Mouse (Mus musculus): ENCODE data around the gene St6galnac3. TPM values are rescaled to one million over a fixed set of nuclear protein-coding genes. Genes with fewer than 3 reads are reported as not detected.

St6galnac3 gene
- polyA plus RNA-seq, 1 experiment from 2014 or later, result 55.0 TPM

- H3K36me3 ChIP-seq (replicated peaks; ENCODE audit: control insufficient read depth, insufficient read depth, low read depth, low read length), result no peaks in the 10 kb centered on the region
- 94% methylated on average over 6 of the region's 6 CpGs for WGBS
These were observed 244.0 kb downstream of the St6galnac3 start for GRCm38 (mm10) chr3:153481012-153481411.

DNA sequence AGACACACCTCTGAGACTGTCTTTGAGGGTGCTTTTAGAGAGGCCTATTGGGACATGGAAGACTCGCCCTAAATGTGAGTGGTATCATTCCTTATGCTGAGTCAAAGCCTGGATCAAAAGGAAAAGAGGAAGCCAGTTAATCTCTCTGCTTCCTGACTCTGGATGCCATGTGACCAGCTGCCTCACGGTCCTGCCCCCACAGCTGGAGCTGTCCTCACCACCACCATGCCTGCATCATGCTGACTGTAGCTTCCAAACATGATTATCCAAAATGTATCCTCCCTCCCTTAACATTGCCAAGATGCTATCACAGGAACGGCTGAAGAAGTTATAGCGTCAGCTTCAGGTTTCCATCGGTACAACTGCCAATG, 244.4 kb downstream of the St6galnac3 start:
- Histone ChIP-seq H3K27me3 (ENCODE audit: control insufficient read depth, insufficient read depth, low read length) (no peaks in the 10 kb centered on the region), H3K27ac (replicated peaks; ENCODE audit: low read depth, low read length) (no peak overlapping the region), H3K4me2 (ENCODE audit: low read depth, low read length) (no peak overlapping the region), H3K4me1 (ENCODE audit: control insufficient read depth, insufficient read depth, low read length) (no peaks in the 10 kb centered on the region), H3K4me3 (ENCODE audit: low read depth, low read length) (no peak overlapping the region), H3K9ac (replicated peaks; ENCODE audit: low read length) (no peak overlapping the region), H3K9me3 (replicated peaks; ENCODE audit: control insufficient read depth, low read length) (no peaks in the 10 kb centered on the region), H3K36me3 (replicated peaks; ENCODE audit: control insufficient read depth, insufficient read depth, low read depth, low read length) (no peaks in the 10 kb centered on the region)
- WGBS, result 77% methylated on average over 5 of the region's 5 CpGs
- ATAC-seq (replicated peaks; ENCODE audit: insufficient number of reproducible peaks, low FRiP score, low TSS enrichment, low read depth) (no peak), DNase-seq (ENCODE audit: low spot score) (no peak)

More at GRCm38 (mm10) chr3:153481012-153481411, 244.0 kb downstream of the St6galnac3 start:
- Histone ChIP-seq H3K27me3 (ENCODE audit: control insufficient read depth, insufficient read depth, low read length) (no peaks in the 10 kb centered on the region), H3K9me3 (replicated peaks; ENCODE audit: control insufficient read depth, low read length) (no peaks in the 10 kb centered on the region), H3K4me2 (ENCODE audit: low read depth, low read length) (no peak overlapping the region), H3K9ac (replicated peaks; ENCODE audit: low read length) (no peak overlapping the region), H3K27ac (replicated peaks; ENCODE audit: low read depth, low read length) (no peak overlapping the region), H3K4me3 (ENCODE audit: low read depth, low read length) (no peak overlapping the region), H3K4me1 (ENCODE audit: control insufficient read depth, insufficient read depth, low read length) (no peaks in the 10 kb centered on the region)
- ATAC-seq (replicated peaks; ENCODE audit: insufficient number of reproducible peaks, low FRiP score, low TSS enrichment, low read depth) (no peak), DNase-seq (ENCODE audit: low spot score) (no peak)

GRCm38 (mm10) chr3:153480005-153480635, 244.9 kb downstream of the St6galnac3 start:
- Histone ChIP-seq H3K36me3 (replicated peaks; ENCODE audit: control insufficient read depth, insufficient read depth, low read depth, low read length) (no peaks in the 10 kb centered on the region), H3K27me3 (ENCODE audit: control insufficient read depth, insufficient read depth, low read length) (no peaks in the 10 kb centered on the region), H3K4me3 (ENCODE audit: low read depth, low read length) (no peak overlapping the region), H3K9ac (replicated peaks; ENCODE audit: low read length) (no peak overlapping the region), H3K4me2 (ENCODE audit: low read depth, low read length) (no peak overlapping the region), H3K27ac (replicated peaks; ENCODE audit: low read depth, low read length) (no peak overlapping the region), H3K4me1 (ENCODE audit: control insufficient read depth, insufficient read depth, low read length) (no peaks in the 10 kb centered on the region), H3K9me3 (replicated peaks; ENCODE audit: control insufficient read depth, low read length) (no peaks in the 10 kb centered on the region)
- WGBS, result 90% methylated on average over 3 of the region's 3 CpGs
- DNase-seq (ENCODE audit: low spot score), result no peak
- no peak for ATAC-seq (replicated peaks; ENCODE audit: insufficient number of reproducible peaks, low FRiP score, low TSS enrichment, low read depth)

DNA sequence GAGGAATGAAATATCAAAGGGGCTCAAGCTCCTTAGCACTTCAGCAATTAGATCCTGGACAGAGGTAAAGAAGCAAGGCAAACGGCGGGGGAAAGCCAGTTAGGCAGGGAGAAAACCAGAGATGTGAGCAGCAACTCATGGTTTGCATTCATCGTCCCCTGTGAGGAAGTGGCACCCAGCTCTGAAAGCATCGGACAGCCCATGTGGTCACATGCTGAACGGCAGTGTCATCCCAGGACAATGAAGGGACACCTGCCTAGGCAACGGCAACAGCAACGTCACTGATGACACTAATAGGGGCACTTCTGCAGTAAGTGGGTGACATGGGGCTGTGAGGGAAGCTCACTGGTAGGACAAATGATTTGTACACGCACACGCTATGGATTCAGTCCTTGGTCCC, 249.1 kb downstream of the St6galnac3 start:
- H3K36me3 ChIP-seq (replicated peaks; ENCODE audit: control insufficient read depth, insufficient read depth, low read depth, low read length), result no peaks in the 10 kb centered on the region
- 93% methylated on average over 9 of the region's 9 CpGs for WGBS
- H3K27me3 ChIP-seq (ENCODE audit: control insufficient read depth, insufficient read depth, low read length), result no peaks in the 10 kb centered on the region
- no peak overlapping the region for H3K4me3 ChIP-seq (ENCODE audit: low read depth, low read length)
- no peak overlapping the region for H3K27ac ChIP-seq (replicated peaks; ENCODE audit: low read depth, low read length)
- no peaks in the 10 kb centered on the region for H3K4me1 ChIP-seq (ENCODE audit: control insufficient read depth, insufficient read depth, low read length)
- ATAC-seq (replicated peaks; ENCODE audit: insufficient number of reproducible peaks, low FRiP score, low TSS enrichment, low read depth) (no peak), DNase-seq (ENCODE audit: low spot score) (no peak)
- H3K9me3 ChIP-seq (replicated peaks; ENCODE audit: control insufficient read depth, low read length), result no peaks in the 10 kb centered on the region
- H3K4me2 ChIP-seq (ENCODE audit: low read depth, low read length), result no peak overlapping the region
- no peak overlapping the region for H3K9ac ChIP-seq (replicated peaks; ENCODE audit: low read length)

DNA sequence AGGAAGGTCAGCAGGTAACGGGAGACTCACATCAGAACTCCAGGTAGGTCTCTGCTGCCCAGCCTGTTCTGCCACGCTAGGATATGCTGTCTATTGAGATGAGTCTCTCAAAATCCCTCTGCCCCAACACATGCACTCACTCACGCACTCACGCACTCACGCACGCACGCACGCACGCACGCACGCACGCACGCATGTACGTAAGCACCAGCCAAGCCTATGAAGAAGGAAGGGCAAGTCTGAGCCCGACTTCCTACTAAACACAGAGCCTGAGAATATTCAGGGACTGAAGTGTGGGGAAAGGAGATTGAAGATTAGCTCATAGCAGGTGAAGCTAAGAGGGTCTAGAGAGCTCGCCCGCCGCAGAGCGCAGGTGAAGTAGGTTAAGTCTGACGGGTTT, 249.5 kb downstream of the St6galnac3 start:
- no peak overlapping the region for H3K4me3 ChIP-seq (ENCODE audit: low read depth, low read length)
- no peak overlapping the region for H3K27ac ChIP-seq (replicated peaks; ENCODE audit: low read depth, low read length)
- H3K9ac ChIP-seq (replicated peaks; ENCODE audit: low read length), result no peak overlapping the region
- 95% methylated on average over 20 of the region's 20 CpGs for WGBS
- ATAC-seq (replicated peaks; ENCODE audit: insufficient number of reproducible peaks, low FRiP score, low TSS enrichment, low read depth), result no peak
- H3K4me2 ChIP-seq (ENCODE audit: low read depth, low read length), result no peak overlapping the region
- no peak for DNase-seq (ENCODE audit: low spot score)
- H3K4me1 ChIP-seq (ENCODE audit: control insufficient read depth, insufficient read depth, low read length), result no peaks in the 10 kb centered on the region
- H3K27me3 ChIP-seq (ENCODE audit: control insufficient read depth, insufficient read depth, low read length), result no peaks in the 10 kb centered on the region
- no peaks in the 10 kb centered on the region for H3K36me3 ChIP-seq (replicated peaks; ENCODE audit: control insufficient read depth, insufficient read depth, low read depth, low read length)
- H3K9me3 ChIP-seq (replicated peaks; ENCODE audit: control insufficient read depth, low read length), result no peaks in the 10 kb centered on the region

DNA sequence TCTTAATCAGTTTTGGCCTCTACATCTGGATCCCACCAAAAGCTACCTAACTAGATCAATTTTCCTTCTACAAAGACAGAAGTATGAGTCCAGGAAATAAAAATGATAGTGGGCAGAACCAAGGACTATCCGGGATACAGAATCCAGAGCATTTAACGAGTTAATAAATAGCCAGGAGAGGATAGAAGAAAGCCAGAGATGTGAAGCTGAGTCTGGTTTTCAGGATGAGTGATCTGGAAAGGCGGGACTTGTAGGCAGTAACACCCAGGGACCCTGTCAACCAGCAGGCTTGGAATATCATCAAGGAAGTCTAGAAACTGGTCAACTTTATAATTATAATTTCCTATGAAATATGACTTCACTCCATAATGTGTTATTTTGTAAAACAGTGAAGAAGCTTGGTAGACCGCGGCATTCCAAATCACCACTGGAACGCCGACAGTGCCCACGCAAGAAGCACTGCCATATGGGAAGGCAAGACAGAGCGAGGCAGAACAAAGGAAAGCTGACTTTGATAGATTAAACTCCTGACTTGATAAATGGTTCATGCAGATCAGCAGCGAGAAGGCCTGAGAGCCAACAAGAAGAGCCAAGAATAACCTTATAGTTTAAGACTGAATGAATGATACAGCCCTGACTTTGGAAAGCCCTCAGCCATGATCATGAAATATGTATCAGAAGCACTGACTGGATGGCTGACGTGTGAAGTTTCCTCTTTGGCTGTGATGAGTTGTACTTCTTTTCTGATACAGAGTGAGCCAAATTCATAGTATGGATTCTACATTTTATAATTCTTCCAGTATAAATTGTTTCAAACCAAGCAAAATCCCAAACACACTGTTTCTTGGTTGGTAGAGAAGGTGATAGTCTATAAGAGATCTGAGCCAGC, 252.1 kb downstream of the St6galnac3 start:
- no peaks in the 10 kb centered on the region for H3K9me3 ChIP-seq (replicated peaks; ENCODE audit: control insufficient read depth, low read length)
- no peaks in the 10 kb centered on the region for H3K36me3 ChIP-seq (replicated peaks; ENCODE audit: control insufficient read depth, insufficient read depth, low read depth, low read length)
- H3K4me3 ChIP-seq (ENCODE audit: low read depth, low read length), result no peak overlapping the region
- no peak for DNase-seq (ENCODE audit: low spot score)
- H3K9ac ChIP-seq (replicated peaks; ENCODE audit: low read length), result no peak overlapping the region
- no peaks in the 10 kb centered on the region for H3K27me3 ChIP-seq (ENCODE audit: control insufficient read depth, insufficient read depth, low read length)
- H3K4me1 ChIP-seq (ENCODE audit: control insufficient read depth, insufficient read depth, low read length), result no peaks in the 10 kb centered on the region
- H3K27ac ChIP-seq (replicated peaks; ENCODE audit: low read depth, low read length), result no peak overlapping the region
- H3K4me2 ChIP-seq (ENCODE audit: low read depth, low read length), result no peak overlapping the region
- 92% methylated on average over 11 of the region's 11 CpGs for WGBS
- ATAC-seq (replicated peaks; ENCODE audit: insufficient number of reproducible peaks, low FRiP score, low TSS enrichment, low read depth), result no peak

DNA sequence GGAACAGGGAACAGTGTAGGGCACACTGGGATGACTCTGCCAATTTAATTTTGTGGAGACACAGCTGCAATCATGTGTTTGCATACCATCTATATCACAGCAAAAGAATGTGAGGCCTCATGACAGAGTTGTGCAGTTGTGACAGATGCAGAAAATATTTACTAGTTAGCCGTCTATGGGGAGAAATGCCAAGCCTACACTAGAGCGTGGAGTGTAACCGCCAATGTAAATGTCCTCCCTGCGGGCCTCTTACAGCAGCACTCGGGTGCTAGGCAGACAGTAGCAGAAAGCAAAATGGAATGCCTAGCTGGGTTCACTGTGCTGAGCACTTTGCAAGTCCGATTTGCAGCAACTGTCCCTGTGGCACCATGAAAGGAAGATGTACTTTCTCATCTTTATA, 261.1 kb downstream of the St6galnac3 start:
- DNase-seq (ENCODE audit: low spot score), result no peak
- 92% methylated on average over 6 of the region's 6 CpGs for WGBS
- ATAC-seq (replicated peaks; ENCODE audit: insufficient number of reproducible peaks, low FRiP score, low TSS enrichment, low read depth), result no peak
- H3K4me3 ChIP-seq (ENCODE audit: low read depth, low read length), result no peak overlapping the region
- no peak overlapping the region for H3K27ac ChIP-seq (replicated peaks; ENCODE audit: low read depth, low read length)
- H3K36me3 ChIP-seq (replicated peaks; ENCODE audit: control insufficient read depth, insufficient read depth, low read depth, low read length), result no peaks in the 10 kb centered on the region
- no peaks in the 10 kb centered on the region for H3K27me3 ChIP-seq (ENCODE audit: control insufficient read depth, insufficient read depth, low read length)
- no peak overlapping the region for H3K9ac ChIP-seq (replicated peaks; ENCODE audit: low read length)
- H3K4me1 ChIP-seq (ENCODE audit: control insufficient read depth, insufficient read depth, low read length), result no peaks in the 10 kb centered on the region
- no peaks in the 10 kb centered on the region for H3K9me3 ChIP-seq (replicated peaks; ENCODE audit: control insufficient read depth, low read length)
- H3K4me2 ChIP-seq (ENCODE audit: low read depth, low read length), result no peak overlapping the region

DNA sequence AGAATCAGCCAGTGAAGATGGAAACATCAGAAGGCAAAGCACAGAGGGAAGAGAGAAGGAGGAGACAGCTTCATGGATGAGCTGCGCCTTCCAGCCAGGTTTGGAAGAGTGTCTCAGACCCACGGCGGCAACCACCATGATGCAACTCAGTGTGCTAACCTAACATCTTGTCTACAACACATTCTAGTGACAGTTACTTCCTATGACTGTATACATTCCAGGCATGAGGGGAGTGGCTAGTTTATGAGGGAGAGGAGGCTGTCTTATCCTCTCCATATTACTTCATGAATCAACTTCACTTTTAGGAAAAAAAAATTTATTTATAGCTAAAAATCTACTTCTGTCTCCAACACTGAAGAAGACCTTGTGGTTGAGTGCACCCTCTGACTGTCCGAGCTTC, 264.8 kb downstream of the St6galnac3 start:
- Histone ChIP-seq H3K4me3 (ENCODE audit: low read depth, low read length) (no peak overlapping the region), H3K36me3 (replicated peaks; ENCODE audit: control insufficient read depth, insufficient read depth, low read depth, low read length) (no peaks in the 10 kb centered on the region), H3K27me3 (ENCODE audit: control insufficient read depth, insufficient read depth, low read length) (no peaks in the 10 kb centered on the region), H3K9ac (replicated peaks; ENCODE audit: low read length) (no peak overlapping the region), H3K9me3 (replicated peaks; ENCODE audit: control insufficient read depth, low read length) (no peaks in the 10 kb centered on the region), H3K27ac (replicated peaks; ENCODE audit: low read depth, low read length) (no peak overlapping the region), H3K4me1 (ENCODE audit: control insufficient read depth, insufficient read depth, low read length) (no peaks in the 10 kb centered on the region), H3K4me2 (ENCODE audit: low read depth, low read length) (no peak overlapping the region)
- ATAC-seq (replicated peaks; ENCODE audit: insufficient number of reproducible peaks, low FRiP score, low TSS enrichment, low read depth) (no peak), DNase-seq (ENCODE audit: low spot score) (no peak)
- WGBS, result 98% methylated on average over 4 of the region's 4 CpGs

Measured in embryonic facial prominence, embryonic 11.5 days (tissue).